In genomic region chr12:103331491-103331890, GRCm38 (mm10) we compare ENCODE assay signal across 20 mouse cellular contexts. TPM values are rescaled to one million over a fixed set of nuclear protein-coding genes. Genes with fewer than 3 reads are reported as not detected.
DNase-seq lines count a peak whose midpoint lies in the region; ATAC-seq and TF ChIP-seq lines count a peak whose summit lies in the region.
"Had no signal": no experiment of that assay in that cellular context is flagged by ENCODE, and none has a peak within 500 bp of the region (broad histone marks: within the 10 kb centered on the region; RNA-seq: fewer than 3 reads in every experiment).

No protein-coding gene starts in this region.

- peak; percentile 34; the same call in 1 of the 2 replicates for ATAC-seq in heart, embryonic 16.5 days (replicated peaks; ENCODE audit: extremely low read depth, insufficient read depth, low FRiP score)
- ATAC-seq in kidney, embryonic 14.5 days (ENCODE audit: low FRiP score, low TSS enrichment): no peak
- ATAC-seq in forebrain, embryonic 12.5 days (ENCODE audit: low FRiP score): no peak
- ATAC-seq: liver, postnatal 0 days had no signal

- no peak for TF ChIP-seq CTCF in small intestine, adult 2 months (IDR thresholded peaks at IDR 0.05; ENCODE audit: extremely low read depth, insufficient read length, insufficient replicate concordance, low read depth, low read length)

- DNase-seq in heart, postnatal 25 days (ENCODE audit: low spot score): no peak
- peak; percentile 29 for DNase-seq in MN1 (ENCODE audit: low spot score)
- DNase-seq in thymus, postnatal 4 days: peak; percentile 64
- DNase-seq: adrenal gland, postnatal 10 days; cerebellum, adult 2 months; gastrocnemius, postnatal 10 days; heart, adult 2 months; kidney, adult 9 months; kidney, postnatal 4 days; liver; liver, postnatal 0 days had no signal

- H3K4me1 ChIP-seq in heart, embryonic 16.5 days (ENCODE audit: control insufficient read depth, insufficient read depth, low read length): peaks cover 61% of the 10 kb centered on the region
- peaks cover 12% of the 10 kb centered on the region for H3K4me1 ChIP-seq in small intestine, adult 2 months (ENCODE audit: control insufficient read depth, insufficient read depth, insufficient read length, low read length)
- H3K4me1 ChIP-seq in kidney, embryonic 14.5 days (ENCODE audit: control insufficient read depth, insufficient read depth, low read length): no peaks in the 10 kb centered on the region
- H3K4me1 ChIP-seq in forebrain, embryonic 12.5 days: peaks cover 11% of the 10 kb centered on the region

- H3K27me3 ChIP-seq in heart, embryonic 16.5 days (ENCODE audit: control insufficient read depth, insufficient read depth, low read length): no peaks in the 10 kb centered on the region
- H3K27me3 ChIP-seq in small intestine, adult 2 months (ENCODE audit: control insufficient read depth, insufficient read depth, low read length): no peaks in the 10 kb centered on the region
- H3K27me3 ChIP-seq in kidney, embryonic 14.5 days (ENCODE audit: control insufficient read depth, insufficient read depth, low read length): no peaks in the 10 kb centered on the region
- H3K27me3 ChIP-seq in forebrain, embryonic 12.5 days: no peaks in the 10 kb centered on the region

- no peaks in the 10 kb centered on the region for H3K9me3 ChIP-seq in heart, embryonic 16.5 days (replicated peaks; ENCODE audit: control insufficient read depth, low read length)
- H3K9me3 ChIP-seq in kidney, embryonic 14.5 days (ENCODE audit: control insufficient read depth, low read length): no peaks in the 10 kb centered on the region
- no peaks in the 10 kb centered on the region for H3K9me3 ChIP-seq in forebrain, embryonic 12.5 days
- H3K9me3 ChIP-seq: neural tube, embryonic 13.5 days had no signal

- intact Hi-C loops in heart, postnatal 25 days (cut with DNase I): no loop called here

- WGBS in heart, embryonic 16.5 days: 40% methylated on average over 4 of the region's 4 CpGs
- WGBS in small intestine, adult 2 months: 50% methylated on average over 4 of the region's 4 CpGs
- WGBS in kidney, embryonic 14.5 days: 28% methylated on average over 4 of the region's 4 CpGs
- 76% methylated on average over 4 of the region's 4 CpGs for WGBS in forebrain, embryonic 12.5 days

- no peak overlapping the region for H3K4me3 ChIP-seq in heart, embryonic 16.5 days (ENCODE audit: low read length)
- H3K4me3 ChIP-seq in small intestine, adult 2 months (ENCODE audit: low read depth, low read length): no peak overlapping the region
- no peak overlapping the region for H3K4me3 ChIP-seq in kidney, embryonic 14.5 days (ENCODE audit: low read length)
- H3K4me3 ChIP-seq in forebrain, embryonic 12.5 days (replicated peaks): no peak overlapping the region
- H3K4me3 ChIP-seq: heart, adult 2 months; neural tube, embryonic 13.5 days had no signal

- no peak overlapping the region; the same call in 1 of the 2 replicates for H3K9ac ChIP-seq in heart, embryonic 16.5 days (ENCODE audit: low read length)
- H3K9ac ChIP-seq in kidney, embryonic 14.5 days (ENCODE audit: low read depth, low read length): no peak overlapping the region
- no peak overlapping the region for H3K9ac ChIP-seq in forebrain, embryonic 12.5 days
- H3K9ac ChIP-seq: liver, postnatal 0 days; neural tube, embryonic 13.5 days had no signal

- H3K36me3 ChIP-seq in heart, embryonic 16.5 days (ENCODE audit: control insufficient read depth, insufficient read depth): peaks cover 30% of the 10 kb centered on the region
- peaks cover 4% of the 10 kb centered on the region; the same call in 1 of the 2 replicates for H3K36me3 ChIP-seq in small intestine, adult 2 months (ENCODE audit: control insufficient read depth, insufficient read depth, low read length)
- H3K36me3 ChIP-seq in kidney, embryonic 14.5 days (ENCODE audit: control insufficient read depth, insufficient read depth, low read length): no peaks in the 10 kb centered on the region
- H3K36me3 ChIP-seq in forebrain, embryonic 12.5 days (replicated peaks): no peaks in the 10 kb centered on the region
- H3K36me3 ChIP-seq: neural tube, embryonic 13.5 days had no signal

- H3K4me2 ChIP-seq in heart, embryonic 16.5 days (ENCODE audit: low read depth, low read length): no peak overlapping the region
- no peak overlapping the region for H3K4me2 ChIP-seq in kidney, embryonic 14.5 days (replicated peaks; ENCODE audit: low read depth, low read length)
- H3K4me2 ChIP-seq in forebrain, embryonic 12.5 days: no peak overlapping the region
- H3K4me2 ChIP-seq: neural tube, embryonic 13.5 days had no signal

- TF ChIP-seq POLR2A in small intestine, adult 2 months (IDR thresholded peaks at IDR 0.05; ENCODE audit: low read depth, low read length): no peak

- H3K27ac ChIP-seq in heart, embryonic 16.5 days (ENCODE audit: low read length): peak overlapping the region; percentile 70
- peak overlapping the region; percentile 60; the same call in 1 of the 2 replicates for H3K27ac ChIP-seq in small intestine, adult 2 months (ENCODE audit: insufficient read depth, low read depth, low read length)
- H3K27ac ChIP-seq in kidney, embryonic 14.5 days (ENCODE audit: low read depth, low read length): no peak overlapping the region
- no peak overlapping the region for H3K27ac ChIP-seq in forebrain, embryonic 12.5 days
- H3K27ac ChIP-seq: heart, adult 2 months; neural tube, embryonic 13.5 days had no signal

RNA-seq across cellular contexts. Expression of gene Fam181a, which starts 20.7 kb away (rescaled TPM):
- not detected in 2 replicates for polyA plus RNA-seq in heart, embryonic 16.5 days (2015; fragmentation: Nextera tagmentation; extraction: Ambion mirVana)
- total RNA-seq in heart, postnatal 25 days (2021): not detected
- polyA plus RNA-seq in small intestine, adult 2 months (2012; rRNA removed): not detected in 2 replicates
- not detected in 2 replicates for polyA plus RNA-seq in kidney, embryonic 14.5 days (2014; fragmentation: Nextera tagmentation; extraction: Ambion mirVana)
- polyA plus RNA-seq in forebrain, embryonic 12.5 days (2016; fragmentation: Nextera tagmentation; extraction: Ambion mirVana): 14.1 and 17.4 TPM in 2 replicates
- total RNA-seq: adrenal gland, postnatal 10 days; gastrocnemius, postnatal 10 days; heart, adult 2 months; MEL had no signal
- polyA plus RNA-seq: C2C12; embryonic facial prominence, embryonic 14.5 days; heart, adult 2 months; intestine, embryonic 14.5 days; liver, postnatal 0 days had no signal

RNA-seq across cellular contexts. Expression of gene Asb2, which starts 24.3 kb away (rescaled TPM):
- polyA plus RNA-seq in heart, embryonic 16.5 days (2015; fragmentation: Nextera tagmentation; extraction: Ambion mirVana): 253 and 264 TPM in 2 replicates
- total RNA-seq in heart, postnatal 25 days (2021): 100 to 1,000 TPM; 497 to 569 TPM
- 75.6 and 106 TPM in 2 replicates for polyA plus RNA-seq in small intestine, adult 2 months (2012; rRNA removed)
- polyA plus RNA-seq in kidney, embryonic 14.5 days (2014; fragmentation: Nextera tagmentation; extraction: Ambion mirVana): 1.0 and 1.2 TPM in 2 replicates
- 0.56 and 0.65 TPM in 2 replicates for polyA plus RNA-seq in forebrain, embryonic 12.5 days (2016; fragmentation: Nextera tagmentation; extraction: Ambion mirVana)
- total RNA-seq: MEL had no signal

RNA-seq across cellular contexts. Expression of gene Otub2, which starts 57.0 kb away (rescaled TPM):
- polyA plus RNA-seq in heart, embryonic 16.5 days (2015; fragmentation: Nextera tagmentation; extraction: Ambion mirVana): 9.9 and 11.7 TPM in 2 replicates
- total RNA-seq in heart, postnatal 25 days (2021): 1 to 10 TPM; 4.4 to 4.9 TPM
- 0.75 and 0.85 TPM in 2 replicates for polyA plus RNA-seq in small intestine, adult 2 months (2012; rRNA removed)
- polyA plus RNA-seq in kidney, embryonic 14.5 days (2014; fragmentation: Nextera tagmentation; extraction: Ambion mirVana): 6.0 and 6.1 TPM in 2 replicates
- 13.7 and 15.1 TPM in 2 replicates for polyA plus RNA-seq in forebrain, embryonic 12.5 days (2016; fragmentation: Nextera tagmentation; extraction: Ambion mirVana)

Comparison
In these comparisons a context has a peak if more than half of its experiments do, and no peak if none do; other contexts are left out.
1. H3K27ac ChIP-seq: peak in heart, embryonic 16.5 days (single experiment) and small intestine, adult 2 months (single experiment); none in kidney, embryonic 14.5 days (single experiment) and forebrain, embryonic 12.5 days (single experiment).
2. RNA of gene Fam181a, which starts 20.7 kb away (polyA plus RNA-seq): 14.1 to 17.4 TPM in forebrain, embryonic 12.5 days; not detected in heart, embryonic 16.5 days, not detected in small intestine, adult 2 months and not detected in kidney, embryonic 14.5 days; every median in the first group is over 10 times any median in the second.
3. RNA of gene Asb2, which starts 24.3 kb away (polyA plus RNA-seq): 253 to 264 TPM in heart, embryonic 16.5 days and 75.6 to 106 TPM in small intestine, adult 2 months; 1.0 to 1.2 TPM in kidney, embryonic 14.5 days and 0.56 to 0.65 TPM in forebrain, embryonic 12.5 days; every median in the first group is over 10 times any median in the second.